Comparison of ENCODE assay signal across 9 mouse cellular contexts in genomic region chr5:139862759-139863158, GRCm38 (mm10). TPM values are rescaled to one million over a fixed set of nuclear protein-coding genes. Genes with fewer than 3 reads are reported as not detected.
DNase-seq lines count a peak whose midpoint lies in the region; ATAC-seq and TF ChIP-seq lines count a peak whose summit lies in the region.
"Had no signal": no experiment of that assay in that cellular context is flagged by ENCODE, and none has a peak within 500 bp of the region (broad histone marks: within the 10 kb centered on the region; RNA-seq: fewer than 3 reads in every experiment).

No protein-coding gene starts in this region.

- peak; percentile 38 to 78 for DNase-seq in left cerebral cortex, postnatal 10 days (ENCODE audit: extremely low spot score in 1 of 2, low spot score in 2 of 2)
- no peak for DNase-seq in left cerebral cortex, adult 11 months (ENCODE audit: low spot score)
- peak; percentile 49 to 59 for DNase-seq in adrenal gland, adult 18-20 months (ENCODE audit: low spot score in 2 of 2)
- peak; percentile 71 for DNase-seq in forebrain, postnatal 0 days
- DNase-seq in kidney, postnatal 36 days = peak; percentile 69 to 89
- DNase-seq in B cell, adult 2 months = no peak
- DNase-seq in T-cell, adult 2 months (ENCODE audit: low spot score) = no peak

- no peak for TF ChIP-seq CTCF in forebrain, postnatal 0 days (IDR thresholded peaks at IDR 0.05; ENCODE audit: low read depth)
- TF ChIP-seq CTCF in intestine, postnatal 0 days (IDR thresholded peaks at IDR 0.05; ENCODE audit: low read depth) = no peak

- 16% methylated on average over 4 of the region's 4 CpGs for WGBS in forebrain, postnatal 0 days
- 45% methylated on average over 4 of the region's 4 CpGs for WGBS in intestine, postnatal 0 days

- no peak overlapping the region for H3K9ac ChIP-seq in forebrain, postnatal 0 days
- no peak overlapping the region for H3K9ac ChIP-seq in intestine, postnatal 0 days (ENCODE audit: low read depth, low read length)

- no peaks in the 10 kb centered on the region for H3K9me3 ChIP-seq in forebrain, postnatal 0 days (ENCODE audit: low read length)
- no peaks in the 10 kb centered on the region for H3K9me3 ChIP-seq in intestine, postnatal 0 days (ENCODE audit: control insufficient read depth)

- ATAC-seq in forebrain, postnatal 0 days = no peak; the same call in 1 of the 2 replicates
- no peak for ATAC-seq in intestine, postnatal 0 days

- H3K27ac ChIP-seq in forebrain, postnatal 0 days (ENCODE audit: low read depth, low read length) = no peak overlapping the region
- H3K27ac ChIP-seq in intestine, postnatal 0 days (ENCODE audit: low read depth, low read length) = no peak overlapping the region

- H3K27me3 ChIP-seq in forebrain, postnatal 0 days (ENCODE audit: insufficient read depth, low read length) = no peaks in the 10 kb centered on the region
- H3K27me3 ChIP-seq in intestine, postnatal 0 days (replicated peaks; ENCODE audit: control insufficient read depth, insufficient read depth, low read length) = no peaks in the 10 kb centered on the region

- no peaks in the 10 kb centered on the region for H3K4me1 ChIP-seq in forebrain, postnatal 0 days (ENCODE audit: insufficient read depth)
- H3K4me1 ChIP-seq in intestine, postnatal 0 days (replicated peaks; ENCODE audit: control insufficient read depth, insufficient read depth, low read length) = no peaks in the 10 kb centered on the region

- H3K36me3 ChIP-seq in forebrain, postnatal 0 days (ENCODE audit: insufficient read depth) = no peaks in the 10 kb centered on the region
- no peaks in the 10 kb centered on the region for H3K36me3 ChIP-seq in intestine, postnatal 0 days (ENCODE audit: control insufficient read depth, insufficient read depth)

- no peak overlapping the region for H3K4me2 ChIP-seq in forebrain, postnatal 0 days (ENCODE audit: low read depth)
- H3K4me2 ChIP-seq in intestine, postnatal 0 days (replicated peaks; ENCODE audit: low read depth) = no peak overlapping the region

- intact Hi-C loops in left cerebral cortex, postnatal 10 days (cut with DNase I) = no loop called here

- no peak overlapping the region for H3K4me3 ChIP-seq in forebrain, postnatal 0 days (ENCODE audit: low read depth, low read length)
- no peak overlapping the region for H3K4me3 ChIP-seq in intestine, postnatal 0 days (ENCODE audit: low read depth, low read length)

RNA-seq across cellular contexts. Expression of gene Psmg3, which starts 36.1 kb away (rescaled TPM):
- 10 to 100 TPM; 18.3 to 18.4 TPM for total RNA-seq in left cerebral cortex, postnatal 10 days (2021)
- total RNA-seq in adrenal gland, adult 18-20 months (2021) = 10 to 100 TPM; 18.3 to 19.9 TPM
- 26.9 and 30.1 TPM in 2 replicates for total RNA-seq in forebrain, postnatal 0 days (2014; rRNA removed)
- 63.9 and 66.3 TPM in 2 replicates for polyA plus RNA-seq in forebrain, postnatal 0 days (2015; fragmentation: Nextera tagmentation; extraction: Ambion mirVana)
- 33.9 and 34.4 TPM in 2 replicates for polyA plus RNA-seq in intestine, postnatal 0 days (2015; fragmentation: Nextera tagmentation; extraction: Ambion mirVana)

RNA-seq across cellular contexts. Expression of gene Gm26938, which starts 36.6 kb away (rescaled TPM):
- not detected for total RNA-seq in left cerebral cortex, postnatal 10 days (2021)
- total RNA-seq in adrenal gland, adult 18-20 months (2021) = not detected
- total RNA-seq in forebrain, postnatal 0 days (2014; rRNA removed) = 0.69 TPM in 1 of 2 replicates, not detected in the other
- not detected in 2 replicates for polyA plus RNA-seq in forebrain, postnatal 0 days (2015; fragmentation: Nextera tagmentation; extraction: Ambion mirVana)
- polyA plus RNA-seq in intestine, postnatal 0 days (2015; fragmentation: Nextera tagmentation; extraction: Ambion mirVana) = not detected in 2 replicates
- total RNA-seq: layer of hippocampus, postnatal 25 days had no signal

RNA-seq across cellular contexts. Expression of gene Tmem184a, which starts 43.0 kb away (rescaled TPM):
- total RNA-seq in left cerebral cortex, postnatal 10 days (2021) = under 1 TPM in 1 of 2 experiments, not detected in 1; 0.43 TPM
- 1 to 10 TPM in 1 of 2 experiments, under 1 TPM in 1; 0.33 to 1.3 TPM for total RNA-seq in adrenal gland, adult 18-20 months (2021)
- total RNA-seq in forebrain, postnatal 0 days (2014; rRNA removed) = 0.10 and 0.15 TPM in 2 replicates
- polyA plus RNA-seq in forebrain, postnatal 0 days (2015; fragmentation: Nextera tagmentation; extraction: Ambion mirVana) = 0.12 TPM in 1 of 2 replicates, not detected in the other
- polyA plus RNA-seq in intestine, postnatal 0 days (2015; fragmentation: Nextera tagmentation; extraction: Ambion mirVana) = 197 and 218 TPM in 2 replicates

RNA-seq across cellular contexts. Expression of gene Elfn1, which starts 45.0 kb away (rescaled TPM):
- 10 to 100 TPM; 40.4 to 48.8 TPM for total RNA-seq in left cerebral cortex, postnatal 10 days (2021)
- total RNA-seq in adrenal gland, adult 18-20 months (2021) = 10 to 100 TPM in 1 of 2 experiments, under 1 TPM in 1; 0.10 to 19.6 TPM
- 17.2 and 28.9 TPM in 2 replicates for total RNA-seq in forebrain, postnatal 0 days (2014; rRNA removed)
- polyA plus RNA-seq in forebrain, postnatal 0 days (2015; fragmentation: Nextera tagmentation; extraction: Ambion mirVana) = 3.4 and 4.1 TPM in 2 replicates
- polyA plus RNA-seq in intestine, postnatal 0 days (2015; fragmentation: Nextera tagmentation; extraction: Ambion mirVana) = 0.08 and 0.12 TPM in 2 replicates

Comparison
In these comparisons a context has a peak if more than half of its experiments do, and no peak if none do; other contexts are left out.
1. DNase-seq: peak in left cerebral cortex, postnatal 10 days (2 of 2), adrenal gland, adult 18-20 months (2 of 2), forebrain, postnatal 0 days (single experiment) and kidney, postnatal 36 days (2 of 2); none in left cerebral cortex, adult 11 months (single experiment), B cell, adult 2 months (0 of 2) and T-cell, adult 2 months (single experiment).